In genomic region chr17:73119150-73119549, GRCm38 (mm10) we compare ENCODE assay signal across 23 mouse cellular contexts. TPM values are rescaled to one million over a fixed set of nuclear protein-coding genes. Genes with fewer than 3 reads are reported as not detected.
DNase-seq lines count a peak whose midpoint lies in the region; ATAC-seq and TF ChIP-seq lines count a peak whose summit lies in the region.
"Had no signal": no experiment of that assay in that cellular context is flagged by ENCODE, and none has a peak within 500 bp of the region (broad histone marks: within the 10 kb centered on the region; RNA-seq: fewer than 3 reads in every experiment).

No protein-coding gene starts in this region.

- H3K27me3 ChIP-seq in thymus, adult 2 months (ENCODE audit: control insufficient read depth, insufficient read depth, low read length): no peaks in the 10 kb centered on the region
- H3K27me3 ChIP-seq: hindbrain, embryonic 15.5 days; limb, embryonic 15.5 days had no signal

- H3K4me3 ChIP-seq in thymus, adult 2 months (ENCODE audit: control insufficient read depth, insufficient read depth, low read length): no peak overlapping the region
- H3K4me3 ChIP-seq: embryonic facial prominence, embryonic 10.5 days; heart, adult 2 months; hindbrain, embryonic 15.5 days; limb, embryonic 15.5 days had no signal

- peaks cover 6% of the 10 kb centered on the region; the same call in 1 of the 2 replicates for H3K4me1 ChIP-seq in thymus, adult 2 months (replicated peaks; ENCODE audit: control insufficient read depth, insufficient read depth, low read length)
- H3K4me1 ChIP-seq: embryonic facial prominence, embryonic 10.5 days; hindbrain, embryonic 15.5 days; limb, embryonic 15.5 days had no signal

- intact Hi-C loops in gastrocnemius, postnatal 14 days (cut with DNase I; ENCODE audit: low total_unique reads): no loop called here

- TF ChIP-seq POLR2A in thymus, adult 2 months (IDR thresholded peaks at IDR 0.05; ENCODE audit: control insufficient read depth, extremely low read depth, insufficient read depth, low read length, poor library complexity): no peak

- H3K36me3 ChIP-seq in thymus, adult 2 months (ENCODE audit: control insufficient read depth, insufficient read depth, low read length): no peaks in the 10 kb centered on the region
- H3K36me3 ChIP-seq: embryonic facial prominence, embryonic 10.5 days; hindbrain, embryonic 15.5 days; limb, embryonic 15.5 days had no signal

- ATAC-seq in inflammation-experienced regulatory T-cells, adult 6 months: peak; percentile 60
- ATAC-seq: forebrain, embryonic 16.5 days; intestine, embryonic 16.5 days had no signal

- no peak for TF ChIP-seq CTCF in thymus, adult 2 months (IDR thresholded peaks at IDR 0.05; ENCODE audit: borderline replicate concordance, control insufficient read depth, extremely low read depth, insufficient read depth, low read length, poor library complexity)

- no peak overlapping the region for H3K27ac ChIP-seq in thymus, adult 2 months (ENCODE audit: control insufficient read depth, insufficient read depth, low read length)
- H3K27ac ChIP-seq: embryonic facial prominence, embryonic 10.5 days; heart, adult 2 months; hindbrain, embryonic 15.5 days; kidney, postnatal 0 days; limb, embryonic 15.5 days; liver, embryonic 14.5 days; stomach, postnatal 0 days had no signal

- 42% methylated on average over 6 of the region's 6 CpGs for WGBS in thymus, adult 2 months

- peak; percentile 25 for DNase-seq in thymus, adult 2 months
- DNase-seq in thymus, adult 18-20 months: no peak
- peak; percentile 61 for DNase-seq in thymus, postnatal 0 days (ENCODE audit: low spot score)
- no peak for DNase-seq in gastrocnemius, postnatal 14 days
- no peak for DNase-seq in adrenal gland, adult 8-10 months
- no peak for DNase-seq in layer of hippocampus, adult 8-10 months (ENCODE audit: low spot score in 2 of 2)
- DNase-seq: B cell, adult 2 months; cerebellum, adult 11 months; cerebellum, adult 9-11 months; gastrocnemius, postnatal 10 days; heart, adult 2 months; heart, postnatal 4 days; left cerebral cortex, postnatal 4 days; lung, postnatal 4 days had no signal

RNA-seq across cellular contexts. Expression of gene Lclat1, which starts 11.4 kb away (rescaled TPM):
- 5.4 and 6.4 TPM in 2 replicates for polyA plus RNA-seq in thymus, adult 2 months (2012; rRNA removed)
- polyA plus RNA-seq in inflammation-experienced regulatory T-cells, adult 6 months (2017; shearing (Covaris generic)): 10 to 100 TPM; 53.4 to 55.6 (median 53.7) TPM
- polyA plus RNA-seq in thymus, postnatal 0 days (2015; fragmentation: Nextera tagmentation; extraction: Ambion mirVana): 4.5 and 5.4 TPM in 2 replicates
- total RNA-seq in gastrocnemius, postnatal 14 days (2021): 10 to 100 TPM; 10.8 to 11.7 TPM
- total RNA-seq in adrenal gland, adult 8-10 months (2022): 10 to 100 TPM; 40.9 to 45.9 (median 42.3) TPM
- 10 to 100 TPM; 32.0 to 37.2 (median 36.6) TPM for total RNA-seq in layer of hippocampus, adult 8-10 months (2022)

Comparison
In these comparisons a context has a peak if more than half of its experiments do, and no peak if none do; other contexts are left out.
1. DNase-seq: peak in thymus, adult 2 months (single experiment) and thymus, postnatal 0 days (single experiment); none in thymus, adult 18-20 months (0 of 2), gastrocnemius, postnatal 14 days (single experiment), adrenal gland, adult 8-10 months (single experiment) and layer of hippocampus, adult 8-10 months (0 of 2).